Mouse (Mus musculus) kidney, adult 8-10 months (tissue): ENCODE data around the gene Nfkb1.

Experiments used
- DNase-seq, 2 experiments: peaks; one replicate each; pipeline ENCODE4 v3.0.0; 2022

The Nfkb1 gene

DNA sequence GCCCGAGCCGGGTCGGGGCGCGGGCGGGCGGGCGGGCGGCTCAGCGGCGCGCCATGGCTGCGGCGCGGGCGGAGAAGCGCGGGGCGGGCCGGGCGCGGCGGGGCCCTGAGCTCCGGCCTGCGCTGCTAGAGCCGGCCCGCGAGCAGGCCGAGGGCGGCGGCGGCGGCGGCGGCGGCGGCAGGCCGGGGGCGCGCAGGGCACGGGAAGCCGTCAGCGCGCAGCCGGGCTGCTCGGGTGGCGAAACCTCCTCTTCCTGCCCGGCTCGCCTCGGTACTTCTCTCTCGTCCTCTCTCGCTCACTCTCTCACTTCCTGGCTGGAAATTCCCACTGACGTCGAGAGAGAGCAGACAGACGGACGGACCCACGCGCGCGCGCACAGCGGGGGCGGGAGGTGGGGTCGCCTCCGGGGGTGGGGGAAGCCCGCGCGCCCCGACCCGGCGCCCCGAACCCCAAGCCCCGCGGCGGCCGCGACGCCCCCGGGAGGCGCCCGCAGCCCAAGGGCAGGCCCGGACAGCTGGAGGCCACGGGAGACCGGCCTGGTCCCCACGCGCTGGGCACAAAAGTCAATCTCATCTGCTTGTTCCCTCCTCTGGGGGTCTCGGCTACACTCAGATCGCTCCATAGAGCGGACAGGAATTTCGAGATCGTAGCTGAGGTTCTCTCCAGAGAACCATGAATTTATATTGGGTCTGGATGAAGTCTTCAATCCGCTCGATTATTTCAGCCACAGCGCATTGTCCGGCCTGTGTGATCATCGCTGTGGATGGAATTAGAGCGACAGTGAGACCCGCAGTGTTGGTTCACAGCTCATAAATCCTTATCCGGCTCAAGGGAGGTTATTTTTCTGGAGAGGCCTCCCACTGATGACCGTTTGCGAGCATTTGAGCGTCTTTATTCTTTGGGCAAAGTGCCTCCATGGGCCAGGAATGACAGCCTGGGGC, at the start of gene Nfkb1:
Gene Nfkb1, minus strand, starts transcription at position 357 of the 941 bp plus-strand sequence.
- DNase-seq = peak; percentile 49 to 53

DNA sequence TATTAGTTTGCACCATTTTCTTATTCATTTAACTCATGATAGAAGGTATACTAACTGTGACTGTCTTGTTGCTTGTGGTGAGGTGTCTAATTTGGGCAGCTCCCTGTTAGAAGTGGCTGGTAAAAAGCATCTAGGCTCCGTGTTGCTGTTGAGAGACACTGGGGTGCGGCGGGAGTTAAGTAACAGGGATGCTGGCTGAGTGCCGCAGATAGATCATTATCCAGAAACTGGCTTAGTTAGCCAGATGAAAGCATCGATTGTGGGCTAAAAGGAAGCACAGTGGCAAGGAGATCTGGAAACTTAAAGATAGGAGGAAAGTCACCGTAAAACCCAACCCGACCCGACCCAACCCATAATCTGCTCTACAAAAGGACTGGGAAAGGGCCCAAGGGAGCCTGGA, 49.4 kb upstream of the Nfkb1 start:
- DNase-seq = peak in 1 of 2 experiments; percentile 41

DNA sequence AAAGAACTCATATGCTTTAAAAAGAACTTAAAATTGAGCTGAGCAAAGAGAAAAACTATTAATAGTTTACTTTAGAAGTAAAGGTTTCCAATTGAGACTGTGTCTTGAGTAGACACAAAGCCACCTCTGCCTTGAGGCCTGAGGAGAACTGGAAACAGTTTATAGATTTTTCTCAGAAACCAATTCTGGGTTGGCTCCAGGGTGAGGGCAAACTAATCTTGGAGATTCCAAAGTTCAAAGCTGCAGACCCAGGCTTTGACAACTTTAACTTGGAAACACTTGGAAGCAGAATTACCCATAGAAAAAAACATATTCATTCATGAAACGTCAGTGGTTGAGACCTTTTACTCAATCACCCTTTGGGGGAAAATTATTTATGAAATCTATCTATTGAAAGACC, 43.4 kb upstream of the Nfkb1 start:
- DNase-seq = no peak

DNA sequence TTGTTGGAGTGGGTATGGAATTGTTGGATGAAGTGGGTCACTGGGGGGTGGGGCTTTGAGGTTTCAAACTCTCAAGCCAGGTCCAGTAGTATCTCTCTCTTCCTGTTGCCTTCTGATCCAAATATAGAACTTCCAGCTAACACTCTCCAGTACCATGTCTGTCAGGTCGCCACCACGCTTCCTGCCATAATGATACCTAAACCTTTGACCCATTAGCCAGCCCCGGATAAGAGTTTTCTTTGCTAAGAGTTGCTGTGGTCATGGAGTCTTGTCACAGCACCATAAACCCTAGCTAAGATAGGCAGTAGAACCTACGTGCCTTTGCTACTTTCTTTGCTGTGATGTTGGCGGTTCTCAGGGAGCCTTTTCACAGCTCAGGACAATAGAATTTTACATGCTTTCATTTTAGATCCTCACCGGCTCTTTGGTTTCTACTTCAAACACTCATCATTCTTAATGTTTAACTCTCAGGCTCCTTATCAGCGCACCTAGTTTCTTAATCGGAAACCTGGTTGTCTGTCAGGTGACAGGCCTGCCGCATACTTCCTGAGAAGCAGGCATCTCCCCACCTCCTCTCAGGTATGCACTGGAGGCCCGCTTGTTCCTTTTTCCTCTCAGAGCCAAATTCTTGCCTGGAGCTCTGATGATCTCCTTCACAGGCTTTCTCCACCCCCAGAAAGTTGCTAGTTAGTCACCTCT, 41.5 kb upstream of the Nfkb1 start:
- no peak for DNase-seq

DNA sequence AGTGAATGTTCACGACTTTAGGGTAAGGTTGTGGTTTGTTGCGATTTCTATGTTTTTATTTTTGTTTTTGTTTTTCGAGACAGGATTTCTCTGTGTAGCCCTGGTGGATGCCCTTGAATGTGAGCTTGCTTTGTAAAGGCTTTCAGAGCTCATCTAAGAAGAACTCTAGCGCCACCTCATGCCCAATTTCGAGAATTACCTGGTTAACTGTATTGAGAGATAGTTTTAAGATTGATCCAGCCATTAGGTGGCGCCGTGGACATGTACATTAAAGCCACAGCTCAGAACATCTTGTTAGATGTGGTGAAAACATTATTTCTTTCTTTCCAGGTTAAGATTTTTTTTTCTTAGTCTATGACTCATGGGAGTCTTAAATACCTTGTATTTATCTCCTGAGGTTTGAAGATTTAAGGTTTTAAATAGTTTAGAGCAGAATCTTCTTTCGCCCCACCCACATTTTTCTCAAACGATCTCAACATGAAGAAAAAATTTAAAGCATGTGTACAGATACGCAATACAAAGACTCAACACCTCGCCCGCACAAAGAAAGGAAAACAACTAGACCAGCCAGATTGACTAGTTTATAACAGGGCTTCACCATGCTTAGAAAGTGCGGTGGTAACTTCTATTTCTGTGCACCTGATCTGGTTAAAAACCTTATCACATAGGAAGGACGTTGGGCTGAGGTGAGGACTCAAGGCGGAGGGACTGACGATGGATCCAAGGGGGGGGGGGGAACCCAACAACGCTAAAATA, 40.1 kb upstream of the Nfkb1 start:
- DNase-seq = peak; percentile 94 to 96

DNA sequence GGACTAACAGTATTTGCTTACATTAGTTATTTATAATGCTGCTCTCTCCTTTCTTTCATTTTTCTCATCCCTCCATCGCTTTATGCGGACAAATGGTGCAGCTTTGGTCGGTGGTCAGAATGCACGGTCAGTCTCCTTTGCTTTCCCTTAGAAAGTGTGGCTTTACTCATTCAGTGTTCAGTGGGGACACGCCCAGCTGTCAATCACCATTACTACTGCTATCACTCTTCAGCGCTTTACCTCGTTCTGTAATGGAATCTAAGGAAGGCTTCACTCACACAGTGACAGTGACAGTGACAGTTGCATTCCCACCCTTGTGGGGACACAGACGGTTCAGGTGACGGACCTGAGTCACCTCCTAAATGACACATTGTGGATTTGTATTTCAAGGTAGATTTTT, 39.4 kb upstream of the Nfkb1 start:
- DNase-seq = no peak

DNA sequence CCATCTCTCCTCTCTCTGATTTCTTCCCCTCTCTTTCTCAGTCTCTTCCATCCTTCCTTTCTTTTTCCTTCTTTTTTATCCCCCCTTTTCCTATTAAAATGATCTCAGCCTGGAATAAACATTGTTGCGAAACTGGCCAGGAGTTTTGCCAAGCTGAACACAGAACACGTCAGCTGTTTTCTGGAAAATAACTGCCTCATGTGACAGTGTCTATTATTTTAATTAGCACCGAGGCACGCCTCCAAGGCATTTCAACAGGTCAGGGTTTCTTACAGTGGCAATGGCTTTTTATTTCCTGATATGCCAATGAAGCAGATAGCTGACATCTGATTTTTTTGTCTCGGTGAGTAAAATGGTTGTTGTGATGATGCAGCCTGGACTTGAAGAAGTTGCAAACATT, 38.2 kb upstream of the Nfkb1 start:
- peak; percentile 64 to 69 for DNase-seq

DNA sequence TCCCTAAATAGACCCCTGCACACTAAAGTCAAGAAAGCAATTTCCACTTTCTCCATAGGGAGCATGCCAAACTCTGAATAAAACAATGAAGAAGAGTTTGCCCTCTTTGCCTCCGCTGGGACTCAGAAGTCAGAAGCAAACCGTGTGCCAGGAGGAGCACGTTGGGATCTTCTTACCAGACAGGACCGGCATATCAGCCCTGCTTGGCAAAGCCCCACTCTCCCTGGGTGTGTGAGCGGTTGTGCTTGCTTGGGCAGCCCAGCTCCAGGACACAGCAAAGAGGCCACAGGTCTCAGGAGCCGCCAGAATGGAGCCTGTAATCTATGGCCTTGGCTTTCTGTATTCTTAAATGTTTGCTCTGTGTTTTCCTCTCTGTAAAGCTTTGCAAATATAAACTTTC, 37.6 kb upstream of the Nfkb1 start:
- DNase-seq = no peak

DNA sequence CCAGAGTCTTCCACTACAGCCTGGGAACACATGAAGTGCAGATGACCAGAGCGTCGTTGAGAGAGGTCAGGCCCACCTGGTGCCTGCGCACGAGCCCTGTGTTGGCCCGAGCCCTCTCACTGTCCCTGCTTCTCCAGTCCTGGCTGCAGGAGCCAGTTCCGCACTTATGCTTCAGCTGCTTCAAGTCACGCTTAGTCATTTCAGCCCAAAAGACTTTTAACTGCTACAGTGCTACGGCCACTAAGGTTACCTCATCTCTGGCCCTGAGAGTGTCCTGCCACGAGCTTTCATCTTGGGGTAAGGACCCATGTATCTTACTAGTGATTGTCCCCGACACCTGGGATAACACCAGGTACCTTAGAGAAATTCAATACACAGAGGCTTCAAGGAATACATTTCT, 36.0 kb upstream of the Nfkb1 start:
- no peak for DNase-seq

DNA sequence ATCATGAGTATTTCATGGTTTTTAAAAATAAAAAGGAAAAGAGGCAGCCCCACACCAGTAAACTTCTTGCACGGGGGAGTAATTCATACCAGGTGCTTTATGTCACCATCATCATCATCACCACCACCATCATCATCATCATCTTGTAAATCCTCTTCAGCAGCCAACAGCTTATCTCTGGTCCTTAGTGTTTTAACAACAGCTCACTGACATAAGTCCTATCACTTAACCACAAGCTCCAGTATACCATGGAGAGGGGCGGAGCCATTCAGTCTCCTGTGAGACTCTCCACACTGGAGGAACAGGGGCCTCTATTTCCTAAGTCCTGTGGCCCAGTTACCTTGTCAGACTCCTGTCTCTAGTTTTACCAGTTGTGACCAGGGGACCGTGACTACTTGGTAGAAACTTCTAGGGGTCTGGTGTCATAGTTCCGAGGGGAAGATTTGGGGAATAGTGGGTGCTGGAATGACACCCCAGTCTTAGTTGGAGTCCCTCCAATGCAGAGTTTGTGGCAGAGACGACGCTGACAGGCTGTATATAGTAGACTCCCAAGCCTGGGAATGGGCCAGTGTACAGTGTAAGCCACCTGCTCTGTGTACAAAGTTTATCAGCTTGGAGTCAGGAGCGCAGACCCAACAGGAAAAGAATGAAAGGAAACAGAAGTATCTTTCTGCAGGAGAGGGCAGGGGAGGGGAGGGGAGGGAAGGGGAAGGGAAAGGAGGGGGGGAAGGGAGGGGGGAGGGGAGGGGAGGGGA, 35.4 kb upstream of the Nfkb1 start:
- no peak for DNase-seq

DNA sequence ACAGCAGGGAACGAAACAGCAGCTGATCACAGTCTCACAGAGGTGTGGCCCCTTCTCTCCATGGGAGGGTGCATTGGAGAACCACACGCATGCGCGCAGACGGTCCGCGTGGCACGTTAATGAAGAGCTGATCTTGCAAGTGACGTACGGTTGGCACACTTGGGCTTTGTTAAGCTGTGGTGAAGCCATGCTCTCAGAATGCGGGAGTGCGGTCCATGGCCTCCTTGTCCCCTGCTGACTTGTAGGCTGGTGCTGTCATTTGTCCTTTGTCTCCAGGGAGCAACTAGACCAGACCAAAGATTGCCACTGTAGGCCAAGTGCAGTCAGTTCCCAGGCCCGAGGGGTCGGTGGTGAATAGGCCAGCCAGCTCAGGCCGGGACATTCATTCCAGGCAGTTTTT, 34.7 kb upstream of the Nfkb1 start:
- peak in 1 of 2 experiments; percentile 10 for DNase-seq

DNA sequence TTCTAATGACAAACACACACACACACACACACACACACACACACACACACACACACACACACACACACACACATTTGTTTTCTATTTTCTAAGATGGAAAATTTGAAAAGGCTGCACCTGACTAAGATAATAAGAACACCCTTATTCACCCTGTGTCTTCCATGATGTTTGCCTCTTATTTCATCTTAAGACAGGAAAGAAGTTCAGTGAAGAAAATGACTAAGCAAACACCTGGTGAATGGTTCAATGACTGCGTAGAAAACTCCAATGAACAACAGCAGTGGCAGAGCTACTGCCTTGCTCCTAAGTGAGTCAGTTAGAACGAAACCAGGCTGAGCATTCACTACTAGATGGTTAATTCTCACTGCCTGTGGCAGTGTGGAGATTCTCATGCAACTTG, 30.8 kb upstream of the Nfkb1 start:
- DNase-seq = no peak

DNA sequence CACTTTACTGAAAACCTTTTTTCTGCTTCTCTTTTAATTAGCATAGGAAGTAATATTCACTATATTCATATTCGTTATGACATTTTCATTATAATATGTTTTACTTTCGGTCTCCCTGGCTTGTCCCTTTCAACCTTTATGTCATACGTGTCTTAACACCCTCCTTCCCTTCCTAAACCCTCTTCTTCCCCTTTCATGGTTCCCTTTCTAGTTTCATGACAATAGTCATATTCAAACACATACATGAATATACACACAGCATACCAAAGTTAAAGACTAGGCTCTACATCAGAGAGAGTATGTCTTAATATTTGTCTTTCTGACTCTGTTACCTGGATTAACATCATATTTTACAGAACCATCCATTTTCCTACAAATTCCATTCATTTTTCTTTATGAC, 28.6 kb upstream of the Nfkb1 start:
- DNase-seq = no peak

DNA sequence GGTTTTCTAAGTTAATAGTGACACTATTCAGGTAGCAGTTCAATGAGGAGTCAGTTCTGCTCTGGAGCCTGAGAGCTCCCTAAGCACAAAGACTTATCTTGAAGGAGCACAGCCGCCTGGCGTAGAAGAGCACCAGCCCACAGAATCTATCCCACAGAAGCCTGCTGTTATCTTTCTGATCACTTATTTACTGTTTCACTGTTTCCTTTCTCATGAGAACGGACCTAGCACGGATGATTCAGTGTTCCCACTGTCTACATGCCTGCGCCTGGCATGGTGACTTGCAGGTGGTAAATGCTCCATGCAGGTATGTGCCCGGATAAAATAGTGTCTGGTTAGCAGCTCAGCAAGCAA, 27.8 kb upstream of the Nfkb1 start:
- DNase-seq = no peak

DNA sequence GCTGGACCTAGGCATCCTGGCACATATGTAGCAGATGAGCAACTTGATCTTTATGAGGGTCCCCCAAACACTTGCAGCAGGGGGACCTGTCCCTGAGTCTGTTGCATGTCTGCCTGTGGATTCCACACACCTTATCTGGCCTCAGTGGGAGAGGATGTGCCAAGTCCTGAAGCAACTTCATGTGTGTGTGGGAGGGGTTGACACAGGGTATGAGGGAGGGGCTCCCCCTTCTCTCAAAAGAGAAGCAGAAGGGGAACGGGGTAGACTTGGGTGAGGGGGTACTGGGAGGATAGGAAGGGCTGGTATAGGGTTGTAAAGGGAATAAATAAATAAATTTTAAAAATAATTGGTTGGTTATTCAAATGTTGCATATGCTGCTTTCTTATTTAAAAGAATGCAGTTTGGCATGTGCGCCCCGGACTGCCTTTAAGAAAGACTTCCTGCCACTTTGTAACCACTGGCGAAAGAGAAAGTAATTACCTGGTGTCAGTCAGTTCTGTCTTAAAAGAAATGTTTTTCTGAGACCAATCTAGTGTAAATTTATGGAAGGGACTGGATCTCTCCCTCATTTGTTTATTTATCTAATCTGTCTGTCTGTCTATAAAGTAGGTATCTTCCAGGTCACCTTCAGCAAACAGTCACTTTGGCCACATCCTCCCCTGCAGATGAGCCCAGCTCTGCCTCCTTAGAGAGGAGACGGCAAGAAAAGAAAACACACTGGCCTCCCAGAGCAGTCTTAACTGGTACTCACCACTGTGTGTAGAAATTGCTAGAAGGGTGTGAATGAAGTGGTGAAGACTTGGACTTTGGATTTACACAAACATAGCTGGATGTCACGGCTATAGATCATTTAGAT, 27.2 kb upstream of the Nfkb1 start:
- DNase-seq = no peak

DNA sequence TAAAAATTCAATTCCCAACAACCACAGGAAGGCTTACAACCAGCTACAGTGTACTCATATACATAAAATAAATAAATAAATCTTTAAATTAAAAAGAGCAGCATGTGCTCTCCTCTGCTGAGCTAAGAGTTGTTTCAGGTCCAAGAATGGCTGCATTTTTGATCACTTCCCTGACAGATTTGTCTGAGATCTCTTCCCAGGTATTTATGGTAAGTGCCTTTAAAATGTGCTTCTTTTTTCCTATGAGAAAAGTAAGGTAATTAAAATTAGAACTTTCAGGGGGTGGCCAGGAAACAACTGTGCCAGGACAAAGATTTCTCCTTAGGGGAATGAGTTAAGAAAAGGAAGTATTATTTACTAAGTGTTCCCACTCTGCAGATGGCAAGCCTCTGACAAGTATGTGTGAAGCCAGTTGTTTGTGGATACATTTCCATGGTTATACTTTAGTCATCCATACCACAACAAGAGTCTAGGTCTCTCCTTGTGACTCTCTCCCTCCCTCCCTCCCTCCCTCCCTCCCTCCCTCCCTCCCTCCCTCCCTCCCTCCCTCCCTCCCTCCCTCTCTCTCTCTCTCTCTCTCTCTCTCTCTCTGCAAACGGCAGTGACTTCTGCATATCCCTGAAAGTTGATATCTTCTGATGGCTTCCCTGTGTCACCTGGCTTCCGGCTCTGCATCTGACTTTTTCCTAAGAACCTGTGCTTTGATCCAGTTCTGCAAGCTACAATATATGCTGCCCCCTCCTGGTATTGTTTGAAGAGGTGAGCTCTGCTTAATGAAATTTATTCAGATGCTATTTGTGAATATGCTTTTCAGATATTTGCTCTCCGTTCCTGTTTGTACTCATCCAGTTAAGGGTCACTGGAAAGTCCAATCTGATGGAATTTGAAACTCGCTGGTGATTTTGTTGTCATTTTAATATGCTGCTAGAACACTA, 21.9 kb upstream of the Nfkb1 start:
- DNase-seq = peak in 1 of 2 experiments; percentile 28

DNA sequence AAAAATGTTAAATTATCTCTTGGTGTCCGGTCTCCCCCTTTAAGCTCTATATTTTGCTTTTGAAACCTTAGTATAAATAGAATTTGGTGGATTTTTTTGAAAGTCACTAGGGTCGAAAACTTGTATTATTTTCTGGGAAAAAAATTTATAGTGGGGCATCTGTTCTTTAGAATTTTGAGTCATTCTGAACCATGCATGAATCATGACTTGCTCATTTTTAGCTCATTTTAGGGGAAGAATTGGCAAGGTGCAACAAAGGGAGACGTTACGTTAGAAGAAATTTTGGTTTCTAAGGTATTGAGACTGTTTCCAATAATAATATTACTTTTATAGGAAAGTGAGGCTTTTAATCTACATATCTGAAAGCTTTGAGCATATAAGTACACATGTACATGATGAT, 20.3 kb upstream of the Nfkb1 start:
- DNase-seq = no peak

DNA sequence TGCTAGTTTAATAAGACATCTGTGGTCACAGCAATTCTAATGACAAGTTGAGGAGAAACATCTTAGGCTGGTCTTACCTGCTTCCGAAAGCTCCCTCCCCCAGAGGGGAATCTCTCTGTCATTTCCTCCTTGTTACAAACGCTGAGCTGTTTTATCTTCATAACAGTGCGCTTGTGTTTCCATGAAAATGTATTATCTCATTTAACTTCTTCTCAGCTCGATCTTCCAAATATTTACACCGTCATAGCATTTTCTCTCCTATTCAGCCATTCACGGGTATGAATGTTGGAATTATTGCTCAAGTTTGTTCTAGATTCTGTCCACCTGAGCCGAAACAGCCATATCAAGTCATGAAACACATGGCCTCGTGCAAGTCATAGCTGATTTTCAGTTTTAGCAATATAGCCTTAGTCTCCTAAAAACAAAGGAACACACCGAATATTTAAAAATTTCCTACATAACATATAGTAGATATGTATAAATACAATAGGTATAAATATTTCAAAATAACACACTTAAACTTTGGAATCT, 19.8 kb upstream of the Nfkb1 start:
- no peak for DNase-seq

DNA sequence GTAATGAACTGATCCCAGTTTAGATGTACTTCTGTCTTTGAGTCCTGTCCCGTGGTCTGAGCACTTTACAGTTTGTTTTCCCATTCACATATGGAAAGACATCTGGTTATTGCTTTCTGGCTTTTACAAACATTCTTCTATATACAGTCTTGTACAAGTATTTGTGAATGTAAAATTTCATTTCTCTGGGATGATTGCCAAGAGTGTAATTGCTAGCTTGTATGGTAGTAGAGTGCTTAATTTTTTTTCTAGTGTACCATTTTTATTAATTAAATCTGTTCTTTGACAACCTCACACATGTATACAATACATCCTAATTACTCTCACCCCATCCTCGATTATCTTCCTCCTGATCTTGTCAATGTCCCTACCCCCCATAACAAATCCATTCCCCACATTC, 12.0 kb upstream of the Nfkb1 start:
- DNase-seq = no peak

DNA sequence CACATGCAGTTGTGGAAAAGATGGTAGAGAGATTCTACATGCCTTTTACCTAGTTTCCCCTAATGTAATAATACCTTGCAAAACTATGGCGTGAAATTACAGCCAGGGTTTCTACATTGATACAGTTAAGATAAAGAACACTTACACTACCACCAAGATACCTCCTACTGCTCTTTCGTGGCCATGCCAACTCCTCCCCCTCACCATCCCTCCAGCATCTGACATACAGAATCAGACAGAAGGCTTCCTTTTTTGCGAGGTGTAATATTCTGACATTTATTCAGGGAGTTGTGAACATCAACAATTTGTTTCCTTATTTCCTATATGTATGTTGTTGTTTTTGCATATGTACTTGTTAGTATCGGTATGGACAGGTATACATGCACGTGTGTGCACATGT, 11.3 kb upstream of the Nfkb1 start:
- no peak for DNase-seq
